Mouse (Mus musculus): ENCODE data around the gene Myrip. TPM values are rescaled to one million over a fixed set of nuclear protein-coding genes. Genes with fewer than 3 reads are reported as not detected.

The Myrip gene
- polyA plus RNA-seq, 1 experiment from 2014 or later: 0.32 TPM

DNA sequence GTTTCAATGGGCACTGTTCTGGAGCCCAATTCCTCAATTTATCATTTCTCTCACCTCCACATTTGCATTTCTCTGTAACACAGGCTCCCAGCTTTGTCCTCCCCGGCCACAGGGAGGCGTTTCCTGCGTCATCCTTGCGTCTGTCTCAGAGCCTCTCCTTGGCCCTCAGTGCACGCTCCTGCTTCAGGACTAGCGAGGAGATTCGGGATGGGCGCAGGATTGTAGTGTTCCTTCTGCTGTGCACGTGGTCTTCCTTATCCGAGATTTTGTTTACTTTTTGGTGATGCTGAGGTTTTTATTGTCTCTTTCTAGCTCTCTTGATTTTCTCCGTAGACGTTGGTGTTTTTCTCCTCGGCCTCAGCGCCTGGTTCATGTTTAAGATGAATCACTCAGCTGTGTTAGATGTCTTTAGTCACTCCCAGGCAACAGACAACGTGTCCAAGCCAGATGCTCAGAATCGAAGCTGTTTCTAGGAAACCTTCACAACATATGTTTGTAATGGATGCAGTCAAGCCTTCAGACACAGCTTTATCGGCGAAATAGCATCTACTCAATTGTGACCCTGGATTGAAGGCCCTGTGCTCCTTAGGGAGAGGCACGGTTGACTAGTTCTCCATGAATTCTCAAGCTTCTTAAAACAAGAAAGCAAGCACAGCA, 218.3 kb downstream of the Myrip start:
- 60% methylated on average over 19 of the region's 19 CpGs for WGBS
- H3K4me1 ChIP-seq: no peaks in the 10 kb centered on the region

DNA sequence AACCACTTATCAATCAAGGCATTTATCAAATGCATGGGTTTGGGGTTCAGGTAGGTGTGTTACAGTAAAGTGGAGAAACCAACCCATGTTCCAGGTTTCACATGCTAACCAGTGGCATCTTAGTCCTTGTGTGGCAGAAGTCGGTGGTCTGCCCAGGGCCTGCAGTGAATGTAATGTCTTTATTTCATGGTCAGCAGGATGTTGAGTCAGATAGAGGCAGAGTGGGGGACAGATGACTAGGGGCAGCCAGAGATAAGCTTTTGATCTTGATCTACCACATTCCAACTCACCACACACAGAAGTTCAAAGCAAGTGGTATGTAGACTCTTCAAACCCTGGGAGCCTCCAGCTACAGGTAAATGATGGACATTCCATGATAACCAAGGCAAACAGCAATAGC, 219.8 kb downstream of the Myrip start:
- 86% methylated on average over 1 of the region's 1 CpGs for WGBS
- Histone ChIP-seq H3K4me1 (no peaks in the 10 kb centered on the region), H3K4me3 (no peak overlapping the region), H3K9me3 (no peaks in the 10 kb centered on the region), H3K4me2 (replicated peaks) (no peak overlapping the region), H3K27ac (no peak overlapping the region), H3K36me3 (no peaks in the 10 kb centered on the region), H3K9ac (no peak overlapping the region), H3K27me3 (no peaks in the 10 kb centered on the region)
- no peak for ATAC-seq (ENCODE audit: low FRiP score, low read depth)

More for the DNA sequence above, 218.3 kb downstream of the Myrip start:
- Histone ChIP-seq H3K36me3 (no peaks in the 10 kb centered on the region), H3K4me3 (no peak overlapping the region), H3K9me3 (no peaks in the 10 kb centered on the region), H3K27me3 (no peaks in the 10 kb centered on the region), H3K27ac (no peak overlapping the region), H3K4me2 (replicated peaks) (no peak overlapping the region), H3K9ac (no peak overlapping the region)
- no peak for ATAC-seq (ENCODE audit: low FRiP score, low read depth)

Other genes starting within 250 kb of the Myrip start
- 10.2 and 11.0 TPM in 2 replicates for gene Cx3cr1, start 231.6 kb upstream of the Myrip start, polyA plus RNA-seq (2015; fragmentation: Nextera tagmentation; extraction: Ambion mirVana)
- 0.76 and 0.97 TPM in 2 replicates for gene Ccr8, start 209.4 kb upstream of the Myrip start, polyA plus RNA-seq (2015; fragmentation: Nextera tagmentation; extraction: Ambion mirVana)
- gene Slc25a38, start 191.1 kb upstream of the Myrip start, polyA plus RNA-seq (2015; fragmentation: Nextera tagmentation; extraction: Ambion mirVana): 34.0 and 37.3 TPM in 2 replicates
- gene Rpsa, start 173.8 kb upstream of the Myrip start, polyA plus RNA-seq (2015; fragmentation: Nextera tagmentation; extraction: Ambion mirVana): 1,301 and 1,325 TPM in 2 replicates
- gene Mobp, start 151.8 kb upstream of the Myrip start, polyA plus RNA-seq (2015; fragmentation: Nextera tagmentation; extraction: Ambion mirVana): not detected in 2 replicates
- 214 and 224 TPM in 2 replicates for gene Eif1b, start 190.7 kb downstream of the Myrip start, polyA plus RNA-seq (2015; fragmentation: Nextera tagmentation; extraction: Ambion mirVana)
- 1.3 and 2.2 TPM in 2 replicates for gene Entpd3, start 238.3 kb downstream of the Myrip start, polyA plus RNA-seq (2015; fragmentation: Nextera tagmentation; extraction: Ambion mirVana)

Measured in limb, embryonic 13.5 days (tissue).